Mouse (Mus musculus): ENCODE results near the gene Ctnna3.

DNA sequence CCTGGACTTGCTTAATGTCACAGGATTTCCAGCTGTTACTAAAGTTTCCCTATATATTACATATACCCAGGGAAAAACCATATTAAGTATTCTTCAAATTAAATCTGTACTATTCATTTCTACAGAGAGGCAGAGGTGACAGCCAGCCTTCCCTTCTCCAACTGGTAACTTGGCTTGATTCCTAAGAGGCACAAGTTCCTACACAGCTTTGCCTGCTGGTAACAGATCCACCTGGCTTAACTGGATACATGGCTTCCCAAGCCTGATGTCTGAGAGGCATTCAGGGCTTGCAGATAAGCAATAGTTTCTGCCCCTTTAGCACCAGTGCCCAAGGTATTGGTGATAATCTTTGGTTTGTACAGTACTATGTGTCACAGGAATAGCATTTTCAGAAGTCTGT, 470.0 kb downstream of the Ctnna3 start:
- TF ChIP-seq CTCF (IDR thresholded peaks at IDR 0.05; ENCODE audit: low read depth) (no peak), EP300 (IDR thresholded peaks at IDR 0.05; ENCODE audit: low read depth) (no peak)
